25 mouse cellular contexts compared by ENCODE assay signal in the genomic region with DNA sequence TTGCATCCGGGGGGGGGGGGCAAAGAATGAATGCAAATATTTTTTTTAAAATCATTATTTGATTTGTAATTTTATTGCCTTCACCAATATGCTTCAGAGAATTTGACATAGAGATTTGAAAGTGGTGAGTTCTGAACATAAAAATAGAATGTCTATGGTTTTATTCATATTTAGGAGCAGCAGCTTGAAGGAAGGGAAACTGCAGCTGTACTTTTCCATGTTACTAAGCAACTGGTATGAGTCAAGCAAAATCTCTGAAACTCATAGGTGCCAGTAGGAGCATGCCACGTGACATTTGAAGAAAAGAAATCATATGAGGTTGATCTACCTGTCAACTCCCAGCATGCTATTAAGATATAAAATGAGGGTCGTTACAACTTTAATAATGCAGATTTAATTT.
A peak's percentile ranks its signal among the peaks of the same experiment; 100 is the strongest.
DNase-seq lines count a peak whose midpoint lies in the region; TF ChIP-seq lines count a peak whose summit lies in the region.
"Had no signal": no experiment of that assay in that cellular context is flagged by ENCODE, and none has a peak within 500 bp of the region (broad histone marks: within the 10 kb centered on the region; RNA-seq: fewer than 3 reads in every experiment).

No protein-coding gene starts in this region.

- peak; percentile 40 to 80 for DNase-seq in layer of hippocampus, adult 2 months (ENCODE audit: low spot score in 2 of 2)
- DNase-seq in layer of hippocampus, postnatal 25 days (ENCODE audit: extremely low spot score in 1 of 2, low spot score in 1 of 2) = no peak
- DNase-seq in right cerebral cortex, postnatal 36 days (ENCODE audit: low spot score in 2 of 2) = peak; percentile 6 to 40
- no peak for DNase-seq in right cerebral cortex, postnatal 25 days
- DNase-seq in left cerebral cortex, adult 9 months (ENCODE audit: low spot score in 2 of 2) = peak; percentile 33 to 40
- DNase-seq in lung, postnatal 36 days = no peak
- DNase-seq in spleen, postnatal 14 days (ENCODE audit: low spot score in 2 of 2) = no peak
- DNase-seq: adrenal gland, postnatal 36 days; B cell, adult 2 months; cerebellum, adult 18-20 months; cerebellum, postnatal 14 days; gastrocnemius, adult 2 months; heart, postnatal 4 days; kidney, adult 18-20 months; kidney, postnatal 4 days; lung, embryonic 14.5 days; retina, postnatal 1 day; spleen, adult 18-20 months; thymus, postnatal 14 days had no signal

- no peak overlapping the region; the same call in 1 of the 2 replicates for H3K4me3 ChIP-seq in layer of hippocampus, adult 2 months
- H3K4me3 ChIP-seq: gastrocnemius, adult 2 months; limb, embryonic 15.5 days; megakaryocyte, embryonic 14.5 days; midbrain, embryonic 13.5 days; neural tube, embryonic 12.5 days had no signal

- peak overlapping the region; percentile 89 for H3K27ac ChIP-seq in layer of hippocampus, adult 2 months
- H3K27ac ChIP-seq: gastrocnemius, adult 2 months; hindbrain, embryonic 14.5 days; limb, embryonic 15.5 days; liver, embryonic 14.5 days; midbrain, embryonic 13.5 days; neural tube, embryonic 12.5 days had no signal

- no peak for TF ChIP-seq CTCF in layer of hippocampus, adult 2 months (conservative IDR thresholded peaks at IDR 0.05)

Comparison
In these comparisons a context has a peak if more than half of its experiments do, and no peak if none do; other contexts are left out.
1. DNase-seq: peak in layer of hippocampus, adult 2 months (2 of 2), right cerebral cortex, postnatal 36 days (2 of 2) and left cerebral cortex, adult 9 months (2 of 2); none in layer of hippocampus, postnatal 25 days (0 of 2), right cerebral cortex, postnatal 25 days (single experiment), lung, postnatal 36 days (single experiment) and spleen, postnatal 14 days (0 of 2).